Comparison of ENCODE assay signal across 18 mouse cellular contexts in the genomic region with DNA sequence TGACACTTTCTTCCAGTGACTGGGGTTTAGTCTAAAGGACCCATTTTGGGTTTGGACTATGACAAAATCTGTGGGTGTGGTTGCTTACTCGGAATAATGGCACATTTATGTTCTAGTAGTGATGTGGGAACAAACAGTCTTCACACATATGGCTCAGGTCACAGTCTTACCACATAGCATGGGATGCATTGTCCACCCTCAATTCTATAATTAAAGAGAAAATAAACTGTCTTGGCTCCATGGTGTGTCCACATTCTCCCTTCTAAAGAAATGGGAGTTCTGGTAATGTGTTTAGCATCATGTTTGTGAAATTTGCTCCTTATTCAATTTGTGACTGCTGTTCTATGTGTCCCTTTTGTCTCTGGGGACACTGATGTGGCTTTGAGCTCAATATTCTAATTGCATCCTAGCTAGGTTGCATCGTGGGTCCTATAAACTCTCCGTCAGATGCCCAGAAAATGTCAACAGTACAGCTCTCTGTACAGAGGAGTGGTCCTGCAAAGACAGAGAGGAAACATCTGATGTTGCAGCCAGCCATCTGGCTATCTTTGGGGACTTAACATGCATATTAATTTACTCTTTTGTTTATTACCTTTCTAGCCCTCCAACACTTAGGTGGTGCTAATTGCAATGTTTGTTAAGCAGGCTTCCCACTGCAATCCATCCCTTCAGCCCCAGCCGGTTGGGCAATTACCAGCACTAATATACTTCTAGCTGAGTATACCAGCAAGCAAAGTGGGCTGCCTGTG.
A peak's percentile ranks its signal among the peaks of the same experiment; 100 is the strongest.
DNase-seq lines count a peak whose midpoint lies in the region; ATAC-seq lines count a peak whose summit lies in the region.
"Had no signal": no experiment of that assay in that cellular context is flagged by ENCODE, and none has a peak within 500 bp of the region (broad histone marks: within the 10 kb centered on the region; RNA-seq: fewer than 3 reads in every experiment).

No protein-coding gene starts in this region.

- H3K9me3 ChIP-seq in midbrain, embryonic 14.5 days (ENCODE audit: control insufficient read depth, low read length): no peaks in the 10 kb centered on the region
- H3K9me3 ChIP-seq: kidney, embryonic 15.5 days; limb, embryonic 12.5 days had no signal

- ATAC-seq in midbrain, embryonic 14.5 days (ENCODE audit: low FRiP score, low TSS enrichment): peak; percentile 62; the same call in 1 of the 2 replicates
- ATAC-seq in activated CD4-positive, CD25-positive, alpha-beta regulatory T cell, adult 4 months: no peak

- DNase-seq in heart, adult 11 months: peak; percentile 71
- no peak for DNase-seq in heart, adult 8-10 months (ENCODE audit: low spot score)
- peak; percentile 26 for DNase-seq in retina, postnatal 1 day
- DNase-seq in retina, embryonic 14.5 days (ENCODE audit: low spot score): no peak
- peak; percentile 33 for DNase-seq in midbrain, embryonic 14.5 days
- DNase-seq in right cerebral cortex, postnatal 4 days: no peak
- no peak for DNase-seq in heart, postnatal 4 days
- DNase-seq: adrenal gland, adult 8-10 months; cerebellum, adult 11 months; cerebellum, postnatal 14 days; heart, postnatal 10 days; right cerebral cortex, postnatal 14 days; thymus, postnatal 25 days had no signal

- no peaks in the 10 kb centered on the region for H3K4me1 ChIP-seq in midbrain, embryonic 14.5 days (ENCODE audit: control insufficient read depth, insufficient read depth, low read length)
- H3K4me1 ChIP-seq: kidney, embryonic 15.5 days; limb, embryonic 12.5 days had no signal

- no peak overlapping the region for H3K4me3 ChIP-seq in midbrain, embryonic 14.5 days (replicated peaks; ENCODE audit: low read depth, low read length)
- H3K4me3 ChIP-seq: kidney, embryonic 15.5 days; limb, embryonic 12.5 days had no signal

- no peak overlapping the region for H3K27ac ChIP-seq in midbrain, embryonic 14.5 days (replicated peaks; ENCODE audit: low read depth, low read length)
- H3K27ac ChIP-seq: kidney, embryonic 15.5 days; limb, embryonic 12.5 days; liver, embryonic 14.5 days had no signal

- H3K9ac ChIP-seq in midbrain, embryonic 14.5 days (replicated peaks; ENCODE audit: low read length): no peak overlapping the region
- H3K9ac ChIP-seq: kidney, embryonic 15.5 days; limb, embryonic 12.5 days; liver, embryonic 14.5 days had no signal

- H3K27me3 ChIP-seq in midbrain, embryonic 14.5 days (ENCODE audit: control insufficient read depth, insufficient read depth, low read length): no peaks in the 10 kb centered on the region
- H3K27me3 ChIP-seq: CH12.LX; kidney, embryonic 15.5 days; limb, embryonic 12.5 days had no signal

- WGBS in midbrain, embryonic 14.5 days: 63% methylated on average over 4 of the region's 4 CpGs

- H3K36me3 ChIP-seq in midbrain, embryonic 14.5 days (ENCODE audit: control insufficient read depth, insufficient read depth, low read length): no peaks in the 10 kb centered on the region
- H3K36me3 ChIP-seq: kidney, embryonic 15.5 days; limb, embryonic 12.5 days had no signal

- H3K4me2 ChIP-seq in midbrain, embryonic 14.5 days (ENCODE audit: low read length): no peak overlapping the region
- H3K4me2 ChIP-seq: kidney, embryonic 15.5 days; limb, embryonic 12.5 days had no signal

Comparison
In these comparisons a context has a peak if more than half of its experiments do, and no peak if none do; other contexts are left out.
1. DNase-seq: peak in heart, adult 11 months (single experiment), retina, postnatal 1 day (single experiment) and midbrain, embryonic 14.5 days (single experiment); none in heart, adult 8-10 months (single experiment), retina, embryonic 14.5 days (single experiment), right cerebral cortex, postnatal 4 days (single experiment) and heart, postnatal 4 days (single experiment).